ENCODE assay signal across 9 mouse cellular contexts in genomic region chr1:132881041-132881761, GRCm38 (mm10). TPM values are rescaled to one million over a fixed set of nuclear protein-coding genes. Genes with fewer than 3 reads are reported as not detected.
A peak's percentile ranks its signal among the peaks of the same experiment; 100 is the strongest.
DNase-seq lines count a peak whose midpoint lies in the region; ATAC-seq and TF ChIP-seq lines count a peak whose summit lies in the region.
"Had no signal": no experiment of that assay in that cellular context is flagged by ENCODE, and none has a peak within 500 bp of the region (broad histone marks: within the 10 kb centered on the region; RNA-seq: fewer than 3 reads in every experiment).

No protein-coding gene starts in this region.

- H3K27me3 ChIP-seq in E14TG2a.4 (ENCODE audit: insufficient read depth, low read length) = peaks cover 51% of the 10 kb centered on the region
- peaks cover 58% of the 10 kb centered on the region for H3K27me3 ChIP-seq in embryonic facial prominence, embryonic 14.5 days (replicated peaks; ENCODE audit: control insufficient read depth, insufficient read depth, low read length)
- no peaks in the 10 kb centered on the region for H3K27me3 ChIP-seq in midbrain, postnatal 0 days (ENCODE audit: insufficient read depth, low read length)

- peak; percentile 70 for ATAC-seq in embryonic facial prominence, embryonic 14.5 days (ENCODE audit: low read depth)
- peak; percentile 77 for ATAC-seq in midbrain, postnatal 0 days (ENCODE audit: low FRiP score)
- no peak for ATAC-seq in activated CD4-positive, CD25-positive, alpha-beta regulatory T cell, adult 4 months

- intact Hi-C loops in heart, postnatal 10 days (cut with DNase I) = no loop called here
- intact Hi-C loops in left cerebral cortex, postnatal 10 days (cut with DNase I) = loop anchor here (2.0 kb wide), 1 partner anchor 122 kb away; no protein-coding TSS in a partner anchor

- H3K36me3 ChIP-seq in E14TG2a.4 (ENCODE audit: insufficient read depth, low read length) = no peaks in the 10 kb centered on the region
- H3K36me3 ChIP-seq in embryonic facial prominence, embryonic 14.5 days (ENCODE audit: control insufficient read depth, insufficient read depth, low read length) = no peaks in the 10 kb centered on the region
- no peaks in the 10 kb centered on the region; the same call in 1 of the 2 replicates for H3K36me3 ChIP-seq in midbrain, postnatal 0 days (ENCODE audit: insufficient read depth, low read length)

- peak overlapping the region; percentile 86 for H3K4me3 ChIP-seq in E14TG2a.4 (replicated peaks; ENCODE audit: low read length)
- peak overlapping the region; percentile 61 for H3K4me3 ChIP-seq in embryonic facial prominence, embryonic 14.5 days (ENCODE audit: low read depth, low read length)
- peak overlapping the region; percentile 91 for H3K4me3 ChIP-seq in midbrain, postnatal 0 days (ENCODE audit: low read depth, low read length)

- H3K9ac ChIP-seq in embryonic facial prominence, embryonic 14.5 days (ENCODE audit: low read depth, low read length) = peak overlapping the region; percentile 63
- H3K9ac ChIP-seq in midbrain, postnatal 0 days (replicated peaks; ENCODE audit: low read length, poor library complexity, severe bottlenecking) = peak overlapping the region; percentile 89

- no peak overlapping the region for H3K27ac ChIP-seq in embryonic facial prominence, embryonic 14.5 days (replicated peaks; ENCODE audit: low read depth, low read length)
- H3K27ac ChIP-seq in midbrain, postnatal 0 days (ENCODE audit: low read depth, low read length) = peak overlapping the region; percentile 92

- under 1% methylated on average over 27 of the region's 28 CpGs for WGBS in embryonic facial prominence, embryonic 14.5 days
- WGBS in midbrain, postnatal 0 days = 1% methylated on average over 28 of the region's 28 CpGs

- no peak for TF ChIP-seq CTCF in E14TG2a.4 (conservative IDR thresholded peaks at IDR 0.05; ENCODE audit: low read length)
- no peak for TF ChIP-seq CTCF in midbrain, postnatal 0 days (IDR thresholded peaks at IDR 0.05)

- peaks cover 93% of the 10 kb centered on the region for H3K4me1 ChIP-seq in E14TG2a.4 (replicated peaks; ENCODE audit: low read depth, low read length)
- peaks cover 12% of the 10 kb centered on the region; the same call in 1 of the 2 replicates for H3K4me1 ChIP-seq in embryonic facial prominence, embryonic 14.5 days (ENCODE audit: control insufficient read depth, insufficient read depth, low read length)
- peaks cover 13% of the 10 kb centered on the region for H3K4me1 ChIP-seq in midbrain, postnatal 0 days (ENCODE audit: insufficient read depth, low read length)

- DNase-seq in adrenal gland, postnatal 25 days = peak; percentile 36
- peak; percentile 79 for DNase-seq in embryonic facial prominence, embryonic 14.5 days (ENCODE audit: low spot score)
- peak; percentile 43 to 44 for DNase-seq in heart, postnatal 10 days
- peak; percentile 70 to 72 for DNase-seq in left cerebral cortex, postnatal 10 days (ENCODE audit: extremely low spot score in 1 of 2, low spot score in 2 of 2)
- DNase-seq in midbrain, postnatal 0 days (ENCODE audit: low spot score) = peak; percentile 92
- no peak for DNase-seq in MN1 (ENCODE audit: low spot score)

- no peaks in the 10 kb centered on the region for H3K9me3 ChIP-seq in E14TG2a.4 (ENCODE audit: low read length)
- no peaks in the 10 kb centered on the region for H3K9me3 ChIP-seq in embryonic facial prominence, embryonic 14.5 days (ENCODE audit: control insufficient read depth, low read length)
- no peaks in the 10 kb centered on the region for H3K9me3 ChIP-seq in midbrain, postnatal 0 days (ENCODE audit: low read length)

- H3K4me2 ChIP-seq in embryonic facial prominence, embryonic 14.5 days (ENCODE audit: low read depth, low read length) = peak overlapping the region; percentile 97
- H3K4me2 ChIP-seq in midbrain, postnatal 0 days (ENCODE audit: low read depth, low read length, poor library complexity, severe bottlenecking) = peak overlapping the region; percentile 88

RNA-seq across cellular contexts. Expression of gene Lrrn2, which starts 1.1 kb away (rescaled TPM):
- total RNA-seq in adrenal gland, postnatal 25 days (2021) = 9.4 and 9.7 TPM in 2 replicates
- polyA plus RNA-seq in embryonic facial prominence, embryonic 14.5 days (2014; fragmentation: Nextera tagmentation; extraction: Ambion mirVana) = 7.0 and 10.2 TPM in 2 replicates
- 1 to 10 TPM; 4.7 to 6.0 TPM for total RNA-seq in heart, postnatal 10 days (2021)
- total RNA-seq in left cerebral cortex, postnatal 10 days (2021) = 100 to 1,000 TPM; 106 to 111 TPM
- 44.6 and 48.9 TPM in 2 replicates for total RNA-seq in midbrain, postnatal 0 days (2014; rRNA removed)
- 74.4 and 76.6 TPM in 2 replicates for polyA plus RNA-seq in midbrain, postnatal 0 days (2015; fragmentation: Nextera tagmentation; extraction: Ambion mirVana)
- not detected for polyA plus RNA-seq in activated CD4-positive, CD25-positive, alpha-beta regulatory T cell, adult 4 months (2017; shearing (Covaris generic))
- total RNA-seq: neutrophil, adult 5-6 weeks had no signal
